Mouse (Mus musculus) megakaryocyte, embryonic 14.5 days (primary cell): ENCODE measurements around the gene Dnajb2.

Experiments
- FLI1 ChIP-seq: IDR thresholded peaks from 2 replicates; pipeline ENCODE4 v1.6.1; 2012; ENCODE audit warnings: low read length, inconsistent platforms, mixed read lengths
- GATA1 ChIP-seq: IDR thresholded peaks from 3 replicates; pipeline ENCODE4 v1.6.1; 2012; ENCODE audit warnings: mixed read lengths, low read length, inconsistent platforms, borderline replicate concordance

GRCm38 (mm10) chr1:75214886-75215285 lies 21.3 kb upstream of the Dnajb2 start:
- TF ChIP-seq FLI1 (no peak), GATA1 (no peak)
